Mouse (Mus musculus): ENCODE measurements around the gene Polr3h. TPM values are rescaled to one million over a fixed set of nuclear protein-coding genes. Genes with fewer than 3 reads are reported as not detected.

Gene Polr3h
- polyA plus RNA-seq, 1 experiment from 2014 or later: 63.9 TPM

DNA sequence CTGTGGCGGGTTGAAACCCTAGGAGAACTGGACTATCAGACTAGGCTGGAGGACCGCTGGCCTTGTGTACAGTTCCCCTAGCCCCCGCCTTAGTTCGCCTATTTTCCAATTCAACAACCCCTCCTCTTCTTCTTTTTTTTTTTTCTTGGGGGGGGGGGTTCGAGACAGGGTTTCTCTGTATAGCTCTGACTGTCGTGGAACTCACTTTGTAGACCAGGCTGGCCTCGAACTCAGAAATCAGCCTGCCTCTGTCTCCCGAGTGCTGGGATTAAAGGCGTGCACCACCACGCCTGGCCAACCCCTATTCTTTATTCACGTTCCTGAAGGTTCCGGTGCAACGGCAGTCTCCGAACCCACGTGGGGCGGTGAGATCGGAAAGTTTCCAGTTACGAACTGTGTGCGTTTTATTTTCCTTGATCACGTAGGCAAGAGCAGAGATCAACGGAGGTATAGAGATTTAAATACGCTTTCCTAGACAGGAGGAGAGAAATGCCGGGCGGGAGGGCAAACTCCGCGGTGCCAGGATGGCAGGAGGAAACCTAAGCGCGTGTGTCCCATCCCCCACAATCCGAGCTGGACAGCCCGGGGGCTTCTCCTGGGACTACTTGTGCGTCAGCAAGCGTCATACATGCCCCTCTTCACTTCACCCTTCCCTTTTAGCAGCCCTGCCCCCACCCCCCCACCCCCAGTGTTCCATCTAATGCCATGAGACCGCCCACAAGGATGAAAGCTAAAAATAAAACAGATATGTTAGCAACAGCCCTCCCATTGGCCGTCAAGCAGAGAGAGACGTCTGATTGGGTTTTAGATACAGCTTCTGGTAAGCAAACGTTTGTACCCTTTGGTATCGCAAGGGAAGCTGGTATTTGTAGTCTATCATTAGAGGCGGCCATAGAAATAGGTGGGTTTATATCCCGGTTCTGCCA is 66.4 kb downstream of the Polr3h start:
- peak overlapping the region; percentile 89 for H3K4me3 ChIP-seq
- under 1% methylated on average over 39 of the region's 39 CpGs for WGBS
- H3K9me3 ChIP-seq: no peaks in the 10 kb centered on the region
- no peaks in the 10 kb centered on the region for H3K27me3 ChIP-seq
- H3K36me3 ChIP-seq: peaks cover 9% of the 10 kb centered on the region; the same call in 1 of the 2 replicates
- peak overlapping the region; percentile 97 for H3K27ac ChIP-seq
- H3K4me2 ChIP-seq: peak overlapping the region; percentile 87
- ATAC-seq (ENCODE audit: insufficient number of reproducible peaks, insufficient read depth, low FRiP score, low TSS enrichment, low read depth): peak; percentile 87
- H3K4me1 ChIP-seq: peaks cover 15% of the 10 kb centered on the region
- H3K9ac ChIP-seq: peak overlapping the region; percentile 94

DNA sequence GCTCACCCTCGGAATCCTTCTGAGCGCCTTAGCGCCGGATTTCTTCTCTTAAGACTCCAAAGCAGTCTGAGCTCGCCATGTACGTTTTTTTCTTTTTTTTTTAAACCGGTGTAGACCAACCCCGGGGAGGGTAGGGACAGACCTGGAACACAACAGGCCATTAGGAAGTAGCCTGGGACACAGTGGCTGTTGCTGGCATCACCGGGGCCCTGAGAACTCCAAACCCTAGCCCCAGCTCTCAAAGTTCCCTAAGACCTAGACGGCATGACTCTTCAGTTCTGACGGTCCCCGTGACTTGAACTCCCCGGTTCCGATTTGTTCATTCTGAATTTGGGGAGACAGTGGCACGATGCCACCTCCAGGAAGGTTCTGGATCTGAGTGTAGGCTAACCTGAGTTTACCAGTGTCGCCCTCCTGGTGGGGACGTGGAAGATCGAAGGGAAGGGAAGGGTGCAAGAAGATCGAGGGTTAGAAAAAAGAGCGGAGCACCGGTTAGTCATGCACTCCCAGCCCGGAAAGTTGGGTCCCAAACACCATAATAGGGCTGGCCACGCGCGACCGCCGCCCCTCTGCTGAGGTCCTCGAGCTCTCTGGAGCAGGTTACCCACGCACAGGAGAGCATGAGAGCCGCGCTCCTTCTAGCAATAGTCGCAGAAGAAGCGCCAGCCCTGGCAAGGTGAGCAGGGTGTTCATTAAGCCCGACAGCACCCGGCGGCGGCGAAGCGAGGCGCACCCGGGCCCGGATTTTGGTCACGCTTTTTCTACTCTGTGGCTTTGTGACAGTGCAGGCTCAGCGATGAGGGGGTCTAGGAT is 67.3 kb downstream of the Polr3h start, which contains the start of gene Tob2:
Tob2 (minus strand) TSS at position 280 of the 813 bp plus-strand sequence.
- peak within 1 kb of the TSS; percentile 89 for H3K4me3 ChIP-seq
- peak within 1 kb of the TSS; percentile 87 for H3K4me2 ChIP-seq
- H3K36me3 ChIP-seq: peaks cover 7% of the 10 kb centered on the region; the same call in 1 of the 2 replicates
- H3K4me1 ChIP-seq: peaks cover 15% of the 10 kb centered on the region
- H3K27ac ChIP-seq: peak within 1 kb of the TSS; percentile 97
- ATAC-seq (ENCODE audit: insufficient number of reproducible peaks, insufficient read depth, low FRiP score, low TSS enrichment, low read depth): 0 out of 2 replicates have a peak, but pooled peaks have one; percentile 1
- H3K27me3 ChIP-seq: no peaks in the 10 kb centered on the region
- no peaks in the 10 kb centered on the region for H3K9me3 ChIP-seq
- H3K9ac ChIP-seq: peak within 1 kb of the TSS; percentile 94
- WGBS: under 1% methylated on average over 44 of the region's 44 CpGs

DNA sequence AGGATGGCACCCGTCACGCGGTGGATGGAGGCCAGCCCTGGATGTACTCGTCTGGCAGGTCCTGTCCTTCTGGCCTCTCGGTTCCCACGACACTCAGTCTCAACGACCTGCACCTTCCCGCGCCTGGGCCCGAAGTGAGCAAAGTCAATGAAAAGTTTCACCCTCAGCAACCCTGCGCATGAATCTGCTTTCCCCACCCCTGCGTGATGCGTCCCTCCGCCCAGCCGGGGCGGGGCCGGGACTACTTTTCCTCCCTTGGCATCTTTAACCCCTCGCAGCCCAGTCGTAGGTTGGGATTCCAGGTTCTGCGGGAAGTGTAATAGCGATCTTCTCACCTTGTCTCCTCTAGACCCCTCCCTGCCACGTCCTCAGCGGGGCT is 67.9 kb downstream of the Polr3h start:
- Histone ChIP-seq H3K4me1 (peaks cover 15% of the 10 kb centered on the region), H3K9ac (peak overlapping the region; percentile 94), H3K27ac (peak overlapping the region; percentile 97), H3K9me3 (no peaks in the 10 kb centered on the region), H3K4me2 (peak overlapping the region; percentile 87), H3K27me3 (no peaks in the 10 kb centered on the region), H3K36me3 (peaks cover 10% of the 10 kb centered on the region), H3K4me3 (peak overlapping the region; percentile 89)
- under 1% methylated on average over 23 of the region's 23 CpGs for WGBS
- peak; percentile 34; the same call in 1 of the 2 replicates for ATAC-seq (ENCODE audit: insufficient number of reproducible peaks, insufficient read depth, low FRiP score, low TSS enrichment, low read depth)

DNA sequence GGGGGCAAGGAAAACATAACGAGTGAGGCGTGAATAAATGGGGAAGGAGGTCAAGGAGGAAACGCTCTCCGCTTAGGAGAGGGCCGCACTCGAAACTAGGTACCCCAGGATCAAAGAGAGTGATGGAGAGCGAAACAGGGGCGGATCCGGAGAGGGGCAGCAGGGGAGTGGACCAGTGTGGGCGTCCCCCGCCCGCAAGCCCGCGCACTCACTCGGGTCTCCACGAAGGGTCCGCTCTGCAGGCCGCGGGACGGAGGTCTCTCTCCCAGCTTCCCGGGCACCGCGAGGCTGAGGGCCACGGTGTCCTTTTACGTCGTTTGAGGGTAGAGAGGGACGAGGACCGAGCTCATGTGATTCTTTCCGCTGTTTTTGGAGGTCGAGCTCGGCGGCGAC is 68.3 kb downstream of the Polr3h start:
- Histone ChIP-seq H3K9ac (peak overlapping the region; percentile 94), H3K4me2 (peak overlapping the region; percentile 87), H3K36me3 (peaks cover 14% of the 10 kb centered on the region), H3K27ac (peak overlapping the region; percentile 97), H3K4me1 (peaks cover 15% of the 10 kb centered on the region), H3K4me3 (peak overlapping the region; percentile 89), H3K27me3 (no peaks in the 10 kb centered on the region), H3K9me3 (no peaks in the 10 kb centered on the region)
- under 1% methylated on average over 33 of the region's 33 CpGs for WGBS
- ATAC-seq (ENCODE audit: insufficient number of reproducible peaks, insufficient read depth, low FRiP score, low TSS enrichment, low read depth): no peak

DNA sequence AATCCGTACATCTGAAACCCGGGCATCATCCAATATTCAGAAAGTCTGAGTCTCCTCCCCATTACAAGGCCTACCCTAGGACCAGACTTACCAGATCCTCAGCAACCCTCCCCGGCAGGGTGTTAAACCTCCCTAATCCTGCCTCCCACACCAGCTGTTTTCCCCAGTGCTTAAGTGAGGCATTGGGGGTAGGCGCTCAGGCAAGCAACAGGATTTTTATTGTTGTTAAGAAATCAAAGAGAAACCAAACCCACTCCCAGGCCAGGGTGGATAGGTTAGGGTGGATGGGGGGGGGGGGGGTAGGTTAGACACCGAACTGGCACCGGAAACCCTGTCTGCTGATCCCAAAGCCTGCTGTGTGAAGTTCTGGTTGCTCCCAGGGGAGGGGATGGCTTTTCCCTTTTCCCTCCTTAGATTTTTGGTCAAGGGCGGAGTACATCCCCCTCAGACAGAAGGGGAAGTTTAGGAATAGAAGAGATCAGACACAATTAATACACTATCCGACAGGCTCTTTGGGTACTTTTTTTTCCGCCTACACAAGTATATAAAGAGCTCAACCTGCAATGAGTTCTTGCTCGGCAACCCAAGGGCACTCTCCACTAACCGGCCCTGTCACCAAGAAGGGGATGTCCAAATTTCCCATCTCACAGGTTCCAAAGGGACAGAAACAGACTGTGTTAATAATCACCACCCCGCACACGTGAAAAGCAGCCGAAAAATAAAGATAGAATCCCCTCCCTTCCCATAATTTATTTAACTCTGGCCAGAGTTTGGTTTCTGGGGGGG is 68.9 kb downstream of the Polr3h start:
- H3K4me3 ChIP-seq: peak overlapping the region; percentile 89
- ATAC-seq (ENCODE audit: insufficient number of reproducible peaks, insufficient read depth, low FRiP score, low TSS enrichment, low read depth): no peak
- H3K27me3 ChIP-seq: no peaks in the 10 kb centered on the region
- peak overlapping the region; percentile 94 for H3K9ac ChIP-seq
- peak overlapping the region; percentile 87 for H3K4me2 ChIP-seq
- peaks cover 15% of the 10 kb centered on the region for H3K4me1 ChIP-seq
- peak overlapping the region; percentile 97 for H3K27ac ChIP-seq
- H3K36me3 ChIP-seq: peaks cover 20% of the 10 kb centered on the region
- 1% methylated on average over 14 of the region's 14 CpGs for WGBS
- H3K9me3 ChIP-seq: no peaks in the 10 kb centered on the region

DNA sequence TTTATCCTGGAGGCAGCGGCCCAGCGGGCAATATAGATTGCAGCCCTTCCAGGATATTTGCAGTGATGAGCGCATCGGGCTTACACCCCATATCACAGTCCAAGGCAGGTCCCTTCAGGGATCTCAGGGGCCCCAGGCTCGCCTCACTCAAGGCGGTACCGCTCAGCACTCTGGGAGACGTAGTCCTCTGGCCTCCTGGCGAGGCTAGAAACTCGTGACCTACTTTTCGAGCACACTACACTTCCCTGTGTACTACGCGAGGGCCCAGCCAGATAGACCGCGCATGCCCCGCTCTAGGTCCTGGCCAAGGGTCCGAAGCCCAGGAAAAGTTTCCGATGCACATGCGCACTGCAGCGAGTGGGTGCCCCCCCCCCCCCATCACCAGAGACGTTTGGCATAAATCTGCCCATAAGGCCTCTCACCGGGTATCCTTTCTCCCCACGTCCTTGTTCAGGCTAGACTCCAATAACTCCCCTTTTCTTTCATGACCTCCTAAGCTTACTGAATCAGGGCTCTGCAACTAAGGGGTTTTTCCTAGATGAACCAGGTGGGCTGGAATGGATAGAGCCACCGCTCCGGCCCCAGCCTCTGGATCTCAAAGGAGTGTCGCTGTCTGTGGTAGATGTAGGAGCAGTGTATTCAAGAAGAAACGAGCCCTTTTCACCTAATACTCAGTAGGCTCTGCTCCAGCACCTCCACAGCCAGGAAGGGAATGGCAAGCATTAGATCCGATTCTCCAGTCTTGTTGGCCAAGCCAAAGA is 69.8 kb downstream of the Polr3h start:
- under 1% methylated on average over 28 of the region's 28 CpGs for WGBS
- Histone ChIP-seq H3K4me3 (peak overlapping the region; percentile 89), H3K4me2 (peak overlapping the region; percentile 87), H3K27ac (peak overlapping the region; percentile 75), H3K36me3 (peaks cover 30% of the 10 kb centered on the region), H3K9ac (peak overlapping the region; percentile 94), H3K9me3 (no peaks in the 10 kb centered on the region), H3K4me1 (peaks cover 15% of the 10 kb centered on the region), H3K27me3 (no peaks in the 10 kb centered on the region)
- ATAC-seq (ENCODE audit: insufficient number of reproducible peaks, insufficient read depth, low FRiP score, low TSS enrichment, low read depth): peak; percentile 76

DNA sequence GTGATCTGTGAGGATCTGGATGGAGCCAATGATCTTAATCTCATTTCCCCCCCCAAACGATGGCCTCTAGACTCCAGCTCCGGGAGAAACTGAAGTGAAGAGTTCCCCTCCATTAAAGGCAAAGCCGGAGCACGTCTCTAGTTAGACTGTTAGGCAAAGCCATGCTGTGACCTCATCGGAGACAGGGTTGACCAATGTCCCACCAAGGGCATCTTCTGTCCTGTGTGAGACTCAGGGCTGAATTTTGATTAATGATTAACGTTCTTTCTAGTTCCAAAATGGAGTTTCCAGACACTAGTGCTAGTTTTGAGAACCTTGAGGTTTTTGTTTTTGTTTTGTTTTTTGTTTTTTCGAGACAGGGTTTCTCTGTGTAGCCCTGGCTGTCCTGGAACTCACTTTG is 73.0 kb downstream of the Polr3h start:
- no peaks in the 10 kb centered on the region for H3K9me3 ChIP-seq
- H3K4me2 ChIP-seq: no peak overlapping the region
- no peak overlapping the region for H3K27ac ChIP-seq
- 87% methylated on average over 7 of the region's 7 CpGs for WGBS
- no peak overlapping the region for H3K4me3 ChIP-seq
- H3K27me3 ChIP-seq: no peaks in the 10 kb centered on the region
- no peak overlapping the region for H3K9ac ChIP-seq
- no peak for ATAC-seq (ENCODE audit: insufficient number of reproducible peaks, insufficient read depth, low FRiP score, low TSS enrichment, low read depth)
- peaks cover 15% of the 10 kb centered on the region for H3K4me1 ChIP-seq
- H3K36me3 ChIP-seq: peaks cover 54% of the 10 kb centered on the region

DNA sequence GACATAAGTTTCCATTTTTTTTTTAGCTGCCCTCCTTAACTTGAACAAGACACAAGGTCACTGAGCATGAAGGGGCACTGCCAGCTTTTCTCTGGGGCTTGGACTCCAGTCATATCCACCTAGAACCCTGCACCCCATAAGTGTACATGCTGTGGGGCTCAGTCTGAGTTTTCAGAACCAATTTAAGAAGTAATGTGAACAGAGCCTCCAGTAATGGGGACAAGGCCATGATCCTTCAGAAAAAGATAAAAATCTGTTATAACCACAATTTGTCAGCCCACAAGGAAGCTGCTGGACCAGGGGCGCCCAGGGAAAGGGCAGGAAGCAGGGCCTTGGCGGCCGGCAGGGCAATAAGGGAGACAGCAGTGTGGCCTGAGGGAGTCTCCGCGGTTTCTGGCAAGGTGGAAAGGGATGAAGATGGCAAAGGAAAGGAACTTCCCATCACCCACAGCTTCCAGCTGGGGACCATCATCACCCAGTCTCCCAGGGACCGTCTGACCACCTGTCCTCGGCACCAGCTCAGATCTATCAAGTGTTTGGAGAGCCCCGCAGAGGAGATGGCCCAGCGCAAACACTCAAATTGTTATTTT is 73.5 kb downstream of the Polr3h start:
- Histone ChIP-seq H3K9me3 (no peaks in the 10 kb centered on the region), H3K27ac (no peak overlapping the region), H3K27me3 (no peaks in the 10 kb centered on the region), H3K4me2 (no peak overlapping the region), H3K9ac (0 out of 2 replicates have a peak overlapping the region, but pooled peaks have one; percentile 32), H3K4me1 (peaks cover 15% of the 10 kb centered on the region), H3K4me3 (no peak overlapping the region), H3K36me3 (peaks cover 59% of the 10 kb centered on the region)
- no peak for ATAC-seq (ENCODE audit: insufficient number of reproducible peaks, insufficient read depth, low FRiP score, low TSS enrichment, low read depth)
- 92% methylated on average over 9 of the region's 9 CpGs for WGBS

DNA sequence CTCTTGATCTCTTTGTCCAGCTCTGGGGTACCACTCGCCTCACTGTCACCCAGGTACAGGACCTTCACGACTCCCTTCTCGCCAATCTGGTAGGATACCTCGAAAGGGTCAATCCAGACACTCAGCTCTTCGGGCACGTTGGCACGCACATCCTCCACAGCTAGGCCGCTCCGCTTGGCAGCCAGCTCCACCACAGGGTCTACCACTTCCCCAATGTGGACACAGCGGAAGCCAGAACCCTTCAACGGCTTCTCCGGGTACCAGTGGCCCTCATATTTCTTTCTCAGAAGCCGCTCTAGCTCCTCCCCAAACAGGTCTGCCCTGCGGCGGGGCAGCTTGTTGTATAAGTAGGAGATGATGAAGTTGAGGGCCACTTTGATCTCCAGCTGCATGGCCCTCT is 74.7 kb downstream of the Polr3h start:
- WGBS: 96% methylated on average over 15 of the region's 15 CpGs
- no peak overlapping the region for H3K4me2 ChIP-seq
- no peak overlapping the region for H3K27ac ChIP-seq
- H3K4me1 ChIP-seq: peaks cover 12% of the 10 kb centered on the region
- H3K27me3 ChIP-seq: no peaks in the 10 kb centered on the region
- H3K4me3 ChIP-seq: no peak overlapping the region
- no peaks in the 10 kb centered on the region for H3K9me3 ChIP-seq
- H3K9ac ChIP-seq: no peak overlapping the region
- ATAC-seq (ENCODE audit: insufficient number of reproducible peaks, insufficient read depth, low FRiP score, low TSS enrichment, low read depth): no peak
- peaks cover 69% of the 10 kb centered on the region for H3K36me3 ChIP-seq

DNA sequence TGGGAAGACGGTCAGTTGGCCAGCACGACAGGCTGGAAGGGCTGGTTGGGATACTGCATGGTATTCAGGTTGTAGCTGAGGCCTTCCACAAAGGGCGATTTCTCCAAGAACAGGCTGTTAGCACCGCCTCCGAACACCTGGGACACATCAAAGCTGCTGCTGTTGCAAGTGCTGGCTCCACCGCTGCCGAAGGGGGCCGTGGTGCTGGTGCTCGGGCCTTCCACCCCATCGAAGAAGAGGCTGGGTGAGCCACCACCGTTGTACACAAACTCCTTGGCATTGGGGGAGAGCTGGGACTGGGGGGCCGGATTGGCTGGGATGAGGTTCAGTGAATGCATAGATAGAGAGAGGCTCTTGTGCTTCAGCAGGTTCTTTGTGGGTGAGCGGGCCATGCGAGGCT is 75.3 kb downstream of the Polr3h start:
- Histone ChIP-seq H3K4me3 (no peak overlapping the region), H3K9ac (no peak overlapping the region), H3K9me3 (no peaks in the 10 kb centered on the region), H3K27me3 (no peaks in the 10 kb centered on the region), H3K4me1 (peaks cover 13% of the 10 kb centered on the region), H3K36me3 (peaks cover 69% of the 10 kb centered on the region), H3K27ac (no peak overlapping the region), H3K4me2 (no peak overlapping the region)
- no peak for ATAC-seq (ENCODE audit: insufficient number of reproducible peaks, insufficient read depth, low FRiP score, low TSS enrichment, low read depth)
- 83% methylated on average over 14 of the region's 14 CpGs for WGBS
